Mouse (Mus musculus) cerebellum, adult 2 months (tissue): Measurements from ENCODE around the gene Gbf1.

ENCODE experiments used
- CTCF ChIP-seq: fragments of 200-500 bp; IDR thresholded peaks from 2 replicates; pipeline ENCODE4 v1.5.1; 2011; ENCODE audit warnings: low read depth, mild to moderate bottlenecking, control low read depth, low read length, moderate library complexity, borderline replicate concordance; ENCODE audit not compliant: insufficient read depth
- POLR2A ChIP-seq: fragments of 200-500 bp; IDR thresholded peaks from 2 replicates; pipeline ENCODE4 v1.6.1; 2011; ENCODE audit warnings: low read length, control low read depth, borderline replicate concordance; ENCODE audit not compliant: insufficient read depth

DNA sequence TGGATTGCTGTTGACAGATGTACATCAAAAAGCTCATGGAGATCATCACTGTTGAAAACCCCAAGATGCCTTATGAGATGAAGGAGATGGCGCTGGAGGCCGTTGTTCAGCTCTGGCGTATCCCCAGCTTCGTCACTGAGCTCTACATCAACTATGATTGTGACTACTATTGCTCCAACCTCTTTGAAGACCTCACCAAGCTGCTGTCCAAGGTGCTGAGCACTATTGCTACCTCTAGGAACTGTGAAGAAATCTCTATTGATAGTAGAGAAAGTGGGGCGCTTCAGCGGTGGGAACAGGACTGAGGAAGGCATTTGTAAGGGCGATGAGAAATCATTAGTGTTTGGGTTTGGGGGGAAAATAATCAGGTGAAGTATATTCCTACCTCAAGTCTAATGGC lies 112.5 kb downstream of the Gbf1 start:
- TF ChIP-seq CTCF (no peak), POLR2A (no peak)
